Mouse (Mus musculus): ENCODE results near the gene Hivep3. TPM values are rescaled to one million over a fixed set of nuclear protein-coding genes. Genes with fewer than 3 reads are reported as not detected.

Hivep3 gene
- total and polyA plus RNA-seq, 3 experiments: not detected

GRCm38 (mm10) chr4:119907106-119907505, 173.5 kb downstream of the Hivep3 start:
- Histone ChIP-seq H3K9ac (ENCODE audit: control insufficient read depth, low read depth, low read length, poor library complexity, severe bottlenecking) (no peak overlapping the region), H3K27me3 (ENCODE audit: control insufficient read depth in 1 of 2, insufficient read depth in 2 of 2, low read length in 2 of 2) (no peaks in the 10 kb centered on the region), H3K4me3 (ENCODE audit: control insufficient read depth in 1 of 2, insufficient read depth in 1 of 2, low read depth in 2 of 2, low read length in 2 of 2) (no peak overlapping the region), H3K4me1 (ENCODE audit: control insufficient read depth in 1 of 2, insufficient read depth in 2 of 2, low read length in 2 of 2) (no peaks in the 10 kb centered on the region), H3K79me2 (ENCODE audit: control insufficient read depth, insufficient read depth, low read length, poor library complexity) (no peaks in the 10 kb centered on the region), H3K27ac (ENCODE audit: control insufficient read depth, low read depth, low read length) (no peak overlapping the region), H3K36me3 (ENCODE audit: control insufficient read depth in 1 of 2, insufficient read depth in 2 of 2, low read length in 2 of 2) (no peaks in the 10 kb centered on the region), H3K9me3 (replicated peaks; ENCODE audit: insufficient read depth, low read length) (no peaks in the 10 kb centered on the region)
- TF ChIP-seq CTCF (IDR thresholded peaks at IDR 0.05 in 2 of 3, conservative IDR thresholded peaks at IDR 0.05 in 1 of 3; ENCODE audit: control insufficient read depth in 1 of 3, insufficient read depth in 1 of 3, low read depth in 2 of 3, low read length in 3 of 3, poor library complexity in 1 of 3, severe bottlenecking in 1 of 3) (no peak), RCOR1 (IDR thresholded peaks at IDR 0.05; ENCODE audit: low read depth, low read length) (no peak), CHD1 (IDR thresholded peaks at IDR 0.05; ENCODE audit: low read depth, low read length) (no peak), MAZ (IDR thresholded peaks at IDR 0.05; ENCODE audit: low read depth, low read length) (no peak), USF1 (IDR thresholded peaks at IDR 0.05; ENCODE audit: low read depth, low read length) (no peak), SIN3A (IDR thresholded peaks at IDR 0.05; ENCODE audit: low read length) (no peak), ELF1 (IDR thresholded peaks at IDR 0.05; ENCODE audit: low read depth, low read length) (no peak), MYB (IDR thresholded peaks at IDR 0.05; ENCODE audit: low read depth, low read length) (no peak), MXI1 (IDR thresholded peaks at IDR 0.05; ENCODE audit: low read depth, low read length) (no peak), POLR2A (IDR thresholded peaks at IDR 0.05; ENCODE audit: control insufficient read depth in 1 of 2, insufficient read depth in 1 of 2, low read depth in 1 of 2, low read length in 2 of 2, poor library complexity in 1 of 2) (no peak), CHD2 (IDR thresholded peaks at IDR 0.05; ENCODE audit: low read length) (no peak), MAX (IDR thresholded peaks at IDR 0.05; ENCODE audit: low read length) (no peak), MEF2A (IDR thresholded peaks at IDR 0.05; ENCODE audit: extremely low read depth, insufficient replicate concordance, low read depth, low read length, poor library complexity, severe bottlenecking) (no peak), JUND (IDR thresholded peaks at IDR 0.05; ENCODE audit: low read depth, low read length) (no peak)
- DNase-seq (ENCODE audit: low read depth, low spot score): no peak

- TF ChIP-seq ELF1 (IDR thresholded peaks at IDR 0.05; ENCODE audit: low read depth, low read length): no peak
- TF ChIP-seq USF1 (IDR thresholded peaks at IDR 0.05; ENCODE audit: low read depth, low read length): no peak
- no peak for TF ChIP-seq CHD2 (IDR thresholded peaks at IDR 0.05; ENCODE audit: low read length)
- no peak for TF ChIP-seq MYB (IDR thresholded peaks at IDR 0.05; ENCODE audit: low read depth, low read length)
- no peak for TF ChIP-seq MYC (IDR thresholded peaks at IDR 0.05; ENCODE audit: low read depth, low read length)
- TF ChIP-seq KAT2A (conservative IDR thresholded peaks at IDR 0.05; ENCODE audit: low read depth, low read length): no peak
- no peak for TF ChIP-seq MEF2A (IDR thresholded peaks at IDR 0.05; ENCODE audit: extremely low read depth, insufficient replicate concordance, low read depth, low read length, poor library complexity, severe bottlenecking)
- no peak for TF ChIP-seq UBTF (IDR thresholded peaks at IDR 0.05; ENCODE audit: borderline replicate concordance, insufficient read depth, low read depth, low read length)
- no peak for TF ChIP-seq SIN3A (IDR thresholded peaks at IDR 0.05; ENCODE audit: low read length)
- no peak for TF ChIP-seq MAFK (IDR thresholded peaks at IDR 0.05; ENCODE audit: borderline replicate concordance, low read depth, low read length)
- no peak for TF ChIP-seq BHLHE40 (IDR thresholded peaks at IDR 0.05; ENCODE audit: borderline replicate concordance, low read depth, low read length)
- TF ChIP-seq JUND (IDR thresholded peaks at IDR 0.05; ENCODE audit: low read depth, low read length): no peak
- H3K4me3 ChIP-seq (ENCODE audit: control insufficient read depth in 1 of 2, insufficient read depth in 1 of 2, low read depth in 2 of 2, low read length in 2 of 2): no peak overlapping the region
- no peak overlapping the region for H3K9ac ChIP-seq (ENCODE audit: control insufficient read depth, low read depth, low read length, poor library complexity, severe bottlenecking)
- no peaks in the 10 kb centered on the region for H3K9me3 ChIP-seq (replicated peaks; ENCODE audit: insufficient read depth, low read length)
- H3K27ac ChIP-seq (ENCODE audit: control insufficient read depth, low read depth, low read length): no peak overlapping the region
- no peaks in the 10 kb centered on the region for H3K79me2 ChIP-seq (ENCODE audit: control insufficient read depth, insufficient read depth, low read length, poor library complexity)
- H3K4me1 ChIP-seq (ENCODE audit: control insufficient read depth in 1 of 2, insufficient read depth in 2 of 2, low read length in 2 of 2): no peaks in the 10 kb centered on the region
- H3K36me3 ChIP-seq (ENCODE audit: control insufficient read depth in 1 of 2, insufficient read depth in 2 of 2, low read length in 2 of 2): no peaks in the 10 kb centered on the region
- DNase-seq (ENCODE audit: low read depth, low spot score): no peak
- H3K27me3 ChIP-seq (ENCODE audit: control insufficient read depth in 1 of 2, insufficient read depth in 2 of 2, low read length in 2 of 2): no peaks in the 10 kb centered on the region
Observed at GRCm38 (mm10) chr4:119911071-119911904, 177.7 kb downstream of the Hivep3 start.

Data from MEL (cell line).